Mouse (Mus musculus): Measurements from ENCODE around the gene Foxp1. TPM values are rescaled to one million over a fixed set of nuclear protein-coding genes. Genes with fewer than 3 reads are reported as not detected.

Foxp1 gene
- total RNA-seq, 2 experiments from 2014 or later = 14.7 to 34.4 TPM

- no peak for ATAC-seq (replicated peaks; ENCODE audit: low FRiP score, poor library complexity, severe bottlenecking)
These were observed 247.9 kb downstream of the Foxp1 start for GRCm38 (mm10) chr6:99274667-99275066.

- ATAC-seq (replicated peaks; ENCODE audit: low FRiP score, poor library complexity, severe bottlenecking) = no peak
These were observed 248.3 kb downstream of the Foxp1 start for GRCm38 (mm10) chr6:99274222-99274621.

GRCm38 (mm10) chr6:99273177-99273576, 249.3 kb downstream of the Foxp1 start:
- no peak for ATAC-seq (replicated peaks; ENCODE audit: low FRiP score, poor library complexity, severe bottlenecking)

GRCm38 (mm10) chr6:99272174-99272573, 250.3 kb downstream of the Foxp1 start:
- no peak for ATAC-seq (replicated peaks; ENCODE audit: low FRiP score, poor library complexity, severe bottlenecking)

- ATAC-seq (replicated peaks; ENCODE audit: low FRiP score, poor library complexity, severe bottlenecking) = no peak
These were observed 250.8 kb downstream of the Foxp1 start for GRCm38 (mm10) chr6:99271741-99272140.

- ATAC-seq (replicated peaks; ENCODE audit: low FRiP score, poor library complexity, severe bottlenecking) = no peak
These were observed 252.6 kb downstream of the Foxp1 start for GRCm38 (mm10) chr6:99269921-99270320.

- ATAC-seq (replicated peaks; ENCODE audit: low FRiP score, poor library complexity, severe bottlenecking) = no peak
These were observed 254.1 kb downstream of the Foxp1 start for GRCm38 (mm10) chr6:99268171-99269061.

GRCm38 (mm10) chr6:99265945-99266656, 256.4 kb downstream of the Foxp1 start:
- no peak for ATAC-seq (replicated peaks; ENCODE audit: low FRiP score, poor library complexity, severe bottlenecking)

GRCm38 (mm10) chr6:99265173-99265572, 257.3 kb downstream of the Foxp1 start:
- no peak for ATAC-seq (replicated peaks; ENCODE audit: low FRiP score, poor library complexity, severe bottlenecking)

GRCm38 (mm10) chr6:99264192-99265093, 258.1 kb downstream of the Foxp1 start:
- ATAC-seq (replicated peaks; ENCODE audit: low FRiP score, poor library complexity, severe bottlenecking) = no peak

- no peak for ATAC-seq (replicated peaks; ENCODE audit: low FRiP score, poor library complexity, severe bottlenecking)
These were observed 258.7 kb downstream of the Foxp1 start for GRCm38 (mm10) chr6:99263886-99264185.

- ATAC-seq (replicated peaks; ENCODE audit: low FRiP score, poor library complexity, severe bottlenecking) = no peak
These were observed 259.2 kb downstream of the Foxp1 start for GRCm38 (mm10) chr6:99263061-99263885.

- ATAC-seq (replicated peaks; ENCODE audit: low FRiP score, poor library complexity, severe bottlenecking) = no peak
These were observed 260.8 kb downstream of the Foxp1 start for GRCm38 (mm10) chr6:99261737-99262130.

GRCm38 (mm10) chr6:99260941-99261736, 261.4 kb downstream of the Foxp1 start:
- no peak for ATAC-seq (replicated peaks; ENCODE audit: low FRiP score, poor library complexity, severe bottlenecking)

- no peak for ATAC-seq (replicated peaks; ENCODE audit: low FRiP score, poor library complexity, severe bottlenecking)
These were observed 264.2 kb downstream of the Foxp1 start for GRCm38 (mm10) chr6:99258346-99258745.

- no peak for ATAC-seq (replicated peaks; ENCODE audit: low FRiP score, poor library complexity, severe bottlenecking)
These were observed 264.8 kb downstream of the Foxp1 start for GRCm38 (mm10) chr6:99257676-99258075.

GRCm38 (mm10) chr6:99253331-99253730, 269.2 kb downstream of the Foxp1 start:
- no peak for ATAC-seq (replicated peaks; ENCODE audit: low FRiP score, poor library complexity, severe bottlenecking)

- no peak for ATAC-seq (replicated peaks; ENCODE audit: low FRiP score, poor library complexity, severe bottlenecking)
These were observed 269.7 kb downstream of the Foxp1 start for GRCm38 (mm10) chr6:99252816-99253215.

GRCm38 (mm10) chr6:99251924-99252323, 270.6 kb downstream of the Foxp1 start:
- ATAC-seq (replicated peaks; ENCODE audit: low FRiP score, poor library complexity, severe bottlenecking) = no peak
